Mouse (Mus musculus): ENCODE measurements around the gene Deup1. TPM values are rescaled to one million over a fixed set of nuclear protein-coding genes. Genes with fewer than 3 reads are reported as not detected.

The Deup1 gene
- polyA plus RNA-seq, 1 experiment from 2014 or later: 21.0 TPM

- H3K27me3 ChIP-seq (ENCODE audit: control insufficient read depth, insufficient read depth, low read depth, low read length): no peaks in the 10 kb centered on the region
- 43% methylated on average over 5 of the region's 5 CpGs for WGBS
- H3K4me1 ChIP-seq (replicated peaks; ENCODE audit: control insufficient read depth, insufficient read depth, low read length): peaks cover 5% of the 10 kb centered on the region; the same call in 1 of the 2 replicates
- H3K4me3 ChIP-seq (ENCODE audit: low read length): no peak overlapping the region
- peaks cover 2% of the 10 kb centered on the region; the same call in 1 of the 2 replicates for H3K36me3 ChIP-seq (ENCODE audit: control insufficient read depth, insufficient read depth, low read length)
- H3K9me3 ChIP-seq (ENCODE audit: control insufficient read depth, low read length): no peaks in the 10 kb centered on the region
- H3K9ac ChIP-seq (ENCODE audit: low read length): no peak overlapping the region
- ATAC-seq (ENCODE audit: low read depth): 0 out of 2 replicates have a peak, but pooled peaks have one; percentile 34
- no peak overlapping the region for H3K4me2 ChIP-seq (ENCODE audit: low read depth, low read length)
- H3K27ac ChIP-seq (ENCODE audit: low read length): no peak overlapping the region
These were observed 85.9 kb downstream of the Deup1 start for GRCm38 (mm10) chr9:15541735-15542354.

- peak; percentile 56 for ATAC-seq (ENCODE audit: low read depth)
These were observed 88.7 kb downstream of the Deup1 start for GRCm38 (mm10) chr9:15538979-15539533.

GRCm38 (mm10) chr9:15537455-15538048 is 90.2 kb downstream of the Deup1 start:
- Histone ChIP-seq H3K4me2 (ENCODE audit: low read depth, low read length) (no peak overlapping the region), H3K9ac (ENCODE audit: low read length) (no peak overlapping the region), H3K9me3 (ENCODE audit: control insufficient read depth, low read length) (no peaks in the 10 kb centered on the region), H3K36me3 (ENCODE audit: control insufficient read depth, insufficient read depth, low read length) (no peaks in the 10 kb centered on the region), H3K4me3 (ENCODE audit: low read length) (no peak overlapping the region), H3K27me3 (ENCODE audit: control insufficient read depth, insufficient read depth, low read depth, low read length) (no peaks in the 10 kb centered on the region), H3K4me1 (replicated peaks; ENCODE audit: control insufficient read depth, insufficient read depth, low read length) (peaks cover 15% of the 10 kb centered on the region), H3K27ac (ENCODE audit: low read length) (no peak overlapping the region)
- 92% methylated on average over 3 of the region's 3 CpGs for WGBS
- no peak for ATAC-seq (ENCODE audit: low read depth)

More at GRCm38 (mm10) chr9:15538979-15539533, 88.7 kb downstream of the Deup1 start:
- no peaks in the 10 kb centered on the region for H3K9me3 ChIP-seq (ENCODE audit: control insufficient read depth, low read length)
- no peak overlapping the region for H3K4me3 ChIP-seq (ENCODE audit: low read length)
- peaks cover 15% of the 10 kb centered on the region for H3K4me1 ChIP-seq (replicated peaks; ENCODE audit: control insufficient read depth, insufficient read depth, low read length)
- no peaks in the 10 kb centered on the region for H3K27me3 ChIP-seq (ENCODE audit: control insufficient read depth, insufficient read depth, low read depth, low read length)
- WGBS: 78% methylated on average over 8 of the region's 8 CpGs
- no peak overlapping the region for H3K27ac ChIP-seq (ENCODE audit: low read length)
- no peak overlapping the region for H3K4me2 ChIP-seq (ENCODE audit: low read depth, low read length)
- H3K36me3 ChIP-seq (ENCODE audit: control insufficient read depth, insufficient read depth, low read length): no peaks in the 10 kb centered on the region
- no peak overlapping the region for H3K9ac ChIP-seq (ENCODE audit: low read length)

- H3K4me3 ChIP-seq (ENCODE audit: low read length): no peak overlapping the region
- H3K36me3 ChIP-seq (ENCODE audit: control insufficient read depth, insufficient read depth, low read length): no peaks in the 10 kb centered on the region
- H3K9ac ChIP-seq (ENCODE audit: low read length): no peak overlapping the region
- ATAC-seq (ENCODE audit: low read depth): peak; percentile 46; the same call in 1 of the 2 replicates
- H3K4me2 ChIP-seq (ENCODE audit: low read depth, low read length): no peak overlapping the region
- H3K27ac ChIP-seq (ENCODE audit: low read length): no peak overlapping the region; the same call in 1 of the 2 replicates
- WGBS: 64% methylated on average over 5 of the region's 5 CpGs
- no peaks in the 10 kb centered on the region for H3K27me3 ChIP-seq (ENCODE audit: control insufficient read depth, insufficient read depth, low read depth, low read length)
- H3K4me1 ChIP-seq (replicated peaks; ENCODE audit: control insufficient read depth, insufficient read depth, low read length): peaks cover 15% of the 10 kb centered on the region
- H3K9me3 ChIP-seq (ENCODE audit: control insufficient read depth, low read length): no peaks in the 10 kb centered on the region
These were observed 90.8 kb downstream of the Deup1 start for GRCm38 (mm10) chr9:15536861-15537426.

GRCm38 (mm10) chr9:15535418-15535817 is 92.3 kb downstream of the Deup1 start:
- Histone ChIP-seq H3K4me3 (ENCODE audit: low read length) (no peak overlapping the region), H3K27ac (ENCODE audit: low read length) (peak overlapping the region; percentile 57), H3K4me1 (replicated peaks; ENCODE audit: control insufficient read depth, insufficient read depth, low read length) (peaks cover 15% of the 10 kb centered on the region), H3K9ac (ENCODE audit: low read length) (0 out of 2 replicates have a peak overlapping the region, but pooled peaks have one; percentile 11), H3K4me2 (ENCODE audit: low read depth, low read length) (no peak overlapping the region), H3K9me3 (ENCODE audit: control insufficient read depth, low read length) (no peaks in the 10 kb centered on the region), H3K27me3 (ENCODE audit: control insufficient read depth, insufficient read depth, low read depth, low read length) (no peaks in the 10 kb centered on the region), H3K36me3 (ENCODE audit: control insufficient read depth, insufficient read depth, low read length) (no peaks in the 10 kb centered on the region)
- peak; percentile 5; the same call in 1 of the 2 replicates for ATAC-seq (ENCODE audit: low read depth)
- 31% methylated on average over 5 of the region's 5 CpGs for WGBS

- no peak overlapping the region for H3K4me3 ChIP-seq (ENCODE audit: low read length)
- no peak overlapping the region for H3K9ac ChIP-seq (ENCODE audit: low read length)
- no peaks in the 10 kb centered on the region for H3K27me3 ChIP-seq (ENCODE audit: control insufficient read depth, insufficient read depth, low read depth, low read length)
- H3K9me3 ChIP-seq (ENCODE audit: control insufficient read depth, low read length): no peaks in the 10 kb centered on the region
- H3K36me3 ChIP-seq (ENCODE audit: control insufficient read depth, insufficient read depth, low read length): no peaks in the 10 kb centered on the region
- no peak overlapping the region for H3K27ac ChIP-seq (ENCODE audit: low read length)
- ATAC-seq (ENCODE audit: low read depth): no peak
- peaks cover 24% of the 10 kb centered on the region for H3K4me1 ChIP-seq (replicated peaks; ENCODE audit: control insufficient read depth, insufficient read depth, low read length)
- WGBS: 81% methylated on average over 2 of the region's 2 CpGs
- no peak overlapping the region for H3K4me2 ChIP-seq (ENCODE audit: low read depth, low read length)
These were observed 93.6 kb downstream of the Deup1 start for GRCm38 (mm10) chr9:15534110-15534509.

- Histone ChIP-seq H3K4me3 (ENCODE audit: low read length) (no peak overlapping the region), H3K27me3 (ENCODE audit: control insufficient read depth, insufficient read depth, low read depth, low read length) (no peaks in the 10 kb centered on the region), H3K36me3 (ENCODE audit: control insufficient read depth, insufficient read depth, low read length) (no peaks in the 10 kb centered on the region), H3K4me2 (ENCODE audit: low read depth, low read length) (no peak overlapping the region), H3K27ac (ENCODE audit: low read length) (no peak overlapping the region), H3K9ac (ENCODE audit: low read length) (no peak overlapping the region), H3K4me1 (replicated peaks; ENCODE audit: control insufficient read depth, insufficient read depth, low read length) (peaks cover 26% of the 10 kb centered on the region), H3K9me3 (ENCODE audit: control insufficient read depth, low read length) (no peaks in the 10 kb centered on the region)
- no peak for ATAC-seq (ENCODE audit: low read depth)
- WGBS: 67% methylated on average over 11 of the region's 11 CpGs
These were observed 94.2 kb downstream of the Deup1 start for GRCm38 (mm10) chr9:15533336-15534070.

- Histone ChIP-seq H3K4me3 (ENCODE audit: low read length) (no peak overlapping the region), H3K27ac (ENCODE audit: low read length) (no peak overlapping the region), H3K36me3 (ENCODE audit: control insufficient read depth, insufficient read depth, low read length) (no peaks in the 10 kb centered on the region), H3K27me3 (ENCODE audit: control insufficient read depth, insufficient read depth, low read depth, low read length) (no peaks in the 10 kb centered on the region), H3K4me2 (ENCODE audit: low read depth, low read length) (no peak overlapping the region), H3K9ac (ENCODE audit: low read length) (no peak overlapping the region), H3K9me3 (ENCODE audit: control insufficient read depth, low read length) (no peaks in the 10 kb centered on the region), H3K4me1 (replicated peaks; ENCODE audit: control insufficient read depth, insufficient read depth, low read length) (peaks cover 38% of the 10 kb centered on the region)
- ATAC-seq (ENCODE audit: low read depth): no peak
- 47% methylated on average over 5 of the region's 5 CpGs for WGBS
These were observed 96.5 kb downstream of the Deup1 start for GRCm38 (mm10) chr9:15531204-15531603.

GRCm38 (mm10) chr9:15529965-15530320 is 97.8 kb downstream of the Deup1 start:
- no peak overlapping the region for H3K4me2 ChIP-seq (ENCODE audit: low read depth, low read length)
- no peak overlapping the region for H3K27ac ChIP-seq (ENCODE audit: low read length)
- no peak overlapping the region for H3K4me3 ChIP-seq (ENCODE audit: low read length)
- ATAC-seq (ENCODE audit: low read depth): no peak
- no peaks in the 10 kb centered on the region for H3K36me3 ChIP-seq (ENCODE audit: control insufficient read depth, insufficient read depth, low read length)
- H3K27me3 ChIP-seq (ENCODE audit: control insufficient read depth, insufficient read depth, low read depth, low read length): no peaks in the 10 kb centered on the region
- H3K9me3 ChIP-seq (ENCODE audit: control insufficient read depth, low read length): no peaks in the 10 kb centered on the region
- no peak overlapping the region for H3K9ac ChIP-seq (ENCODE audit: low read length)
- H3K4me1 ChIP-seq (replicated peaks; ENCODE audit: control insufficient read depth, insufficient read depth, low read length): peaks cover 43% of the 10 kb centered on the region
- 69% methylated on average over 2 of the region's 2 CpGs for WGBS
